In genomic region chr4:155164550-155164949, GRCm38 (mm10) we compare ENCODE assay signal across 8 mouse cellular contexts. TPM values are rescaled to one million over a fixed set of nuclear protein-coding genes. Genes with fewer than 3 reads are reported as not detected.
DNase-seq lines count a peak whose midpoint lies in the region; ATAC-seq lines count a peak whose summit lies in the region.

No protein-coding gene starts in this region.

- WGBS in hindbrain, embryonic 12.5 days, result 89% methylated on average over 6 of the region's 6 CpGs
- 63% methylated on average over 6 of the region's 6 CpGs for WGBS in hindbrain, embryonic 14.5 days

- DNase-seq in hindbrain, embryonic 14.5 days (ENCODE audit: low spot score), result no peak
- peak; percentile 75 for DNase-seq in adrenal gland, postnatal 10 days
- DNase-seq in kidney, adult 18-20 months, result peak; percentile 77
- DNase-seq in c-Kit-positive CD71-positive TER-119-positive erythroid progenitor cells, embryonic 14.5 days (ENCODE audit: low spot score), result no peak
- no peak for DNase-seq in layer of hippocampus, postnatal 36 days

- H3K4me1 ChIP-seq in hindbrain, embryonic 12.5 days, result peaks cover 44% of the 10 kb centered on the region
- peaks cover 30% of the 10 kb centered on the region for H3K4me1 ChIP-seq in hindbrain, embryonic 14.5 days (replicated peaks; ENCODE audit: control insufficient read depth, insufficient read depth, low read length)

- no peak overlapping the region for H3K4me2 ChIP-seq in hindbrain, embryonic 12.5 days (replicated peaks)
- no peak overlapping the region for H3K4me2 ChIP-seq in hindbrain, embryonic 14.5 days (replicated peaks)

- ATAC-seq in hindbrain, embryonic 12.5 days (ENCODE audit: low FRiP score), result no peak
- no peak for ATAC-seq in hindbrain, embryonic 14.5 days (ENCODE audit: low FRiP score)
- peak; percentile 26 for ATAC-seq in granulocyte monocyte progenitor cell, adult 5-6 weeks (replicated peaks; ENCODE audit: poor library complexity, severe bottlenecking)
- peak; percentile 51 for ATAC-seq in megakaryocyte progenitor cell, adult 5-6 weeks (replicated peaks; ENCODE audit: poor library complexity)

- no peak overlapping the region; the same call in 1 of the 2 replicates for H3K9ac ChIP-seq in hindbrain, embryonic 12.5 days
- H3K9ac ChIP-seq in hindbrain, embryonic 14.5 days, result no peak overlapping the region

- no peak overlapping the region for H3K4me3 ChIP-seq in hindbrain, embryonic 12.5 days
- no peak overlapping the region for H3K4me3 ChIP-seq in hindbrain, embryonic 14.5 days (replicated peaks; ENCODE audit: low read length)

- H3K27me3 ChIP-seq in hindbrain, embryonic 12.5 days, result no peaks in the 10 kb centered on the region
- H3K27me3 ChIP-seq in hindbrain, embryonic 14.5 days (ENCODE audit: control insufficient read depth, insufficient read depth, low read length), result no peaks in the 10 kb centered on the region

- H3K27ac ChIP-seq in hindbrain, embryonic 12.5 days, result peak overlapping the region; percentile 62; the same call in 1 of the 2 replicates
- no peak overlapping the region for H3K27ac ChIP-seq in hindbrain, embryonic 14.5 days

- H3K36me3 ChIP-seq in hindbrain, embryonic 12.5 days, result 0 out of 2 replicates have a peak, but pooled peaks cover 3% of the 10 kb centered on the region
- peaks cover 2% of the 10 kb centered on the region; the same call in 1 of the 2 replicates for H3K36me3 ChIP-seq in hindbrain, embryonic 14.5 days (replicated peaks; ENCODE audit: control insufficient read depth, insufficient read depth)

- H3K9me3 ChIP-seq in hindbrain, embryonic 12.5 days (replicated peaks), result no peaks in the 10 kb centered on the region
- no peaks in the 10 kb centered on the region; the same call in 1 of the 2 replicates for H3K9me3 ChIP-seq in hindbrain, embryonic 14.5 days (ENCODE audit: control insufficient read depth, low read length)

RNA-seq across cellular contexts. Expression of gene Ski, which starts 57.8 kb away (rescaled TPM):
- 12.6 and 13.5 TPM in 2 replicates for polyA plus RNA-seq in hindbrain, embryonic 12.5 days (2016; fragmentation: Nextera tagmentation; extraction: Ambion mirVana)
- 15.1 and 15.6 TPM in 2 replicates for polyA plus RNA-seq in hindbrain, embryonic 14.5 days (2014; fragmentation: Nextera tagmentation; extraction: Ambion mirVana)
- total RNA-seq in adrenal gland, postnatal 10 days (2021), result 10 to 100 TPM; 65.3 to 80.4 TPM
- 18.1 and 19.4 TPM in 2 replicates for total RNA-seq in granulocyte monocyte progenitor cell, adult 5-6 weeks (2014; fragmentation: Nextera tagmentation)
- total RNA-seq in granulocyte monocyte progenitor cell, adult 5-6 weeks (2017), result 4.7 and 8.6 TPM in 2 replicates
- total RNA-seq in megakaryocyte progenitor cell, adult 5-6 weeks (2015), result 16.9 and 19.7 TPM in 2 replicates
- total RNA-seq in megakaryocyte progenitor cell, adult 5-6 weeks (2017), result 5.0 and 5.7 TPM in 2 replicates
- 100 to 1,000 TPM; 126 to 132 TPM for total RNA-seq in layer of hippocampus, postnatal 36 days (2021)

Comparison
In these comparisons a context has a peak if more than half of its experiments do, and no peak if none do; other contexts are left out.
1. ATAC-seq: peak in granulocyte monocyte progenitor cell, adult 5-6 weeks (single experiment) and megakaryocyte progenitor cell, adult 5-6 weeks (single experiment); none in hindbrain, embryonic 12.5 days (single experiment) and hindbrain, embryonic 14.5 days (single experiment).
2. DNase-seq: peak in adrenal gland, postnatal 10 days (single experiment) and kidney, adult 18-20 months (single experiment); none in hindbrain, embryonic 14.5 days (single experiment), c-Kit-positive CD71-positive TER-119-positive erythroid progenitor cells, embryonic 14.5 days (single experiment) and layer of hippocampus, postnatal 36 days (0 of 2).